Mouse (Mus musculus): ENCODE results near the gene Shisa5. TPM values are rescaled to one million over a fixed set of nuclear protein-coding genes. Genes with fewer than 3 reads are reported as not detected.

The Shisa5 gene
- polyA plus RNA-seq, 1 experiment from 2014 or later: 311 TPM

DNA sequence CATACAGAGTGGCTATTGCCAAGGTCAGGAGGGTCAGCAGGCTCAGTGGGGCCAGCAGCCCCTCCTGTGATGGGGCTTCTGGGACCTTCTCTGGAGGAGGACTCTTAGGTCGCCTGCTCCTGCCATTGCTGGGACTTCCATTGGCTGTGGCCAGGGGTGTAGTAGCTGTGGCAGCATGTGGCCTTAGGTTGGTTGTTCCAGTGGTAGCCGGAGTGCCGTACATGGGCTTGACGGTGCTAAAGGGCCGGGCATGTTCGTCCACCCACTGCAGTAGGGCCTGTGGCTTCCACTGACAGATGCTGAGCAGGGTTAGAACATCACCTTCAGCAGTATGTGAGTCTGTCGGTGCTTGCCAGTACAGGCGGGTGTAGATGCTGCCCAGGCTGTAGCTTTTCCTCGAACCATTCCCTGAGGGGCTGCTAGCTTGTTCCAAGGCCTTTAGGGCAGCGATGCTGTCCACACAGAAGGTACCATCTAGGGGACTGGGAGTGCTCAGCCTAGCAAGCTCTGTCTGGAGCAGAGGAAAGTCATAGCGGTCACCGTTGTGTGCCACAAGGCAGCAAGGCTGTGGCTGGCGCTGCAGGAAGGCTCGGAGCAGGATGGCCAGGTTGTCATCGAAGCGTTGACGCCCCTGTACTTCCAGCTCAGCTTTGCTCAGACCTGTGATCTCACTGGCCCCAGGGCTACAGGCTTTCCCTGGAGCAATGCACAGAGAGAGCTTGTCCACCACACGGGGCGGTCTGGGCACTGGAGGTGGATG is 19.8 kb downstream of the Shisa5 start:
- Histone ChIP-seq H3K4me2 (replicated peaks; ENCODE audit: low read depth) (peak overlapping the region; percentile 81), H3K27ac (ENCODE audit: low read depth, low read length) (peak overlapping the region; percentile 96), H3K9me3 (ENCODE audit: control insufficient read depth) (no peaks in the 10 kb centered on the region), H3K4me3 (ENCODE audit: low read depth, low read length) (peak overlapping the region; percentile 38), H3K9ac (ENCODE audit: low read depth, low read length) (peak overlapping the region; percentile 58; the same call in 1 of the 2 replicates), H3K36me3 (ENCODE audit: control insufficient read depth, insufficient read depth) (peaks cover 31% of the 10 kb centered on the region; the same call in 1 of the 2 replicates), H3K27me3 (replicated peaks; ENCODE audit: control insufficient read depth, insufficient read depth, low read length) (no peaks in the 10 kb centered on the region), H3K4me1 (replicated peaks; ENCODE audit: control insufficient read depth, insufficient read depth, low read length) (peaks cover 3% of the 10 kb centered on the region; the same call in 1 of the 2 replicates)
- WGBS: 94% methylated on average over 19 of the region's 19 CpGs
- no peak for ATAC-seq
- TF ChIP-seq CTCF (IDR thresholded peaks at IDR 0.05; ENCODE audit: low read depth): no peak

DNA sequence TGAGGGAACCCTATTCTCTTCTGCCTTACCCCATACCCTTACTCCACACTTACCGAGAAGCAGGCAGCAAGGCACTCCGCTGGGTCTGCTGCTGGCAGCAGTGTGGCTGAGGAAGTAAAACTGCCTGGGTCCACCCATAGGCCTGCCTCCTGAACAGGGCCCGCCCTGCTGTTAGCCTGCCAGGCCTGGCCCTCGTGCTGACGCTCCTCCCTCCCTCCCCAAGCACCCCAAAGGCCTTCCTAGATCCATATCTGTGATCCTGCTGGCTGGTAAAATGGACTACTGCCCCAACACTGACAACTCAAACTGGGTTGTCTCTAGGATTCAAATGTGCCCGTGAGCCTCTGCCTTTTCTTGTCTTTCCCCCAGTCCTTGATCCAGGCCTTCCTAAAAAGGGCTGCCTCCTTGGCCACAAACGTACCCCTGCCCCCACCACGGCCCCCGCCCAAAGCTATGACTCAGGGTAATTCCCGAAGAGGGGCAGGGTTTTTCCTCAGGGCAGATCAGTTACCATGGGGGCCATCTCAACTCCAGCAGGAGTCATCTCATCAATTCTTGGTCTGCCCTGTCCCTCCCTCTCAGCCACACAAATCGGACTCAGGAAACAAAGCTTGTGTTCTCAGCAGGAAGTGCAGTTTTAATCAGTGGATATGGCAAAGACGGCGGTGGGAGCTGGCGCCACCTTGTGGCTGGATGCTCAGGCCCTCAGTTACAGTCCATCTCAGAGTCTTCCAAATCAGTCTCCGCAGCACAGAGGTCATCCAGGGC is 21.0 kb downstream of the Shisa5 start, which contains the start of gene Trex1:
Gene Trex1 (minus strand): TSS at position 599 of the 768 bp plus-strand sequence.
- Histone ChIP-seq H3K4me1 (replicated peaks; ENCODE audit: control insufficient read depth, insufficient read depth, low read length) (peaks cover 3% of the 10 kb centered on the region; the same call in 1 of the 2 replicates), H3K4me3 (ENCODE audit: low read depth, low read length) (peak within 1 kb of the TSS; percentile 38), H3K27ac (ENCODE audit: low read depth, low read length) (peak within 1 kb of the TSS; percentile 96), H3K4me2 (replicated peaks; ENCODE audit: low read depth) (peak within 1 kb of the TSS; percentile 81), H3K9me3 (ENCODE audit: control insufficient read depth) (no peaks in the 10 kb centered on the region), H3K36me3 (ENCODE audit: control insufficient read depth, insufficient read depth) (peaks cover 41% of the 10 kb centered on the region), H3K27me3 (replicated peaks; ENCODE audit: control insufficient read depth, insufficient read depth, low read length) (no peaks in the 10 kb centered on the region), H3K9ac (ENCODE audit: low read depth, low read length) (peak within 1 kb of the TSS; percentile 58)
- 6% methylated on average over 15 of the region's 15 CpGs for WGBS
- peak; percentile 98 for TF ChIP-seq CTCF (IDR thresholded peaks at IDR 0.05; ENCODE audit: low read depth)
- peak; percentile 93 for ATAC-seq

DNA sequence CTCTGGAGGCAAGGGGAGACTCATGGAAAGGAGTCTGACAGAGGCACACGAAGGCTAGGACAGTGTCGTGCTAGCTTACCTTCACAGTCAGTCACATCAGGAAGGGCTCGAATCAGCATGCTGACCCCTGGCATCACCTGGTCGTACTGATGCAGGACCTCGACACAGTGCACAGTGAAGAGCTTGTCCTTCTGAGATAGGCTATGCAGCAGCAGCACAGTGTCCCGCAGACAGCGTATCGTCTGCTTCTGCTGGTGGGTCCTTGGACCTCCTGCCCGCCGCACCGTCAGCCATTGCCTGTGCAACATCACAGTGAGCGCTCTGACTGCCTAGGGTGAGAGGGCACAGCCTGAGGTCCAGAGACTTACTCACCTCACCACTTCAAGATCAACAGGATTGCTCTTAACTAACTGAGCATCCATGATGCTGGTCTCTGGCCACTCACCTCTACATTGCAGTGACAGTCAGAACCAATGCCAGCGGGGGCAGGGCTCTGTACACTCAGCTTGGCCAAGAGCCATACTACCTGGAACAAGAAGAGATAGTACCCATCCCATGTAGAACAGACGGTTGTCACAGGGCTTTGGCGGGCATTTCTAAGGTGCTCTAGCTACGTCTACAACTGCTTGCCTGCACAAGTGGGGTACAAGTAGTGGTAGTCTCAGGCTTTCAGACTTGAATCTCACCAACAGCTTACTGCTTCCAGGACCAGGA is 22.0 kb downstream of the Shisa5 start:
- H3K4me1 ChIP-seq (replicated peaks; ENCODE audit: control insufficient read depth, insufficient read depth, low read length): peaks cover under 1% of the 10 kb centered on the region; the same call in 1 of the 2 replicates
- H3K4me2 ChIP-seq (replicated peaks; ENCODE audit: low read depth): no peak overlapping the region
- no peaks in the 10 kb centered on the region for H3K27me3 ChIP-seq (replicated peaks; ENCODE audit: control insufficient read depth, insufficient read depth, low read length)
- H3K27ac ChIP-seq (ENCODE audit: low read depth, low read length): peak overlapping the region; percentile 96; the same call in 1 of the 2 replicates
- WGBS: 93% methylated on average over 16 of the region's 16 CpGs
- peaks cover 51% of the 10 kb centered on the region for H3K36me3 ChIP-seq (ENCODE audit: control insufficient read depth, insufficient read depth)
- no peak overlapping the region for H3K9ac ChIP-seq (ENCODE audit: low read depth, low read length)
- ATAC-seq: no peak
- no peak for TF ChIP-seq CTCF (IDR thresholded peaks at IDR 0.05; ENCODE audit: low read depth)
- no peaks in the 10 kb centered on the region for H3K9me3 ChIP-seq (ENCODE audit: control insufficient read depth)
- H3K4me3 ChIP-seq (ENCODE audit: low read depth, low read length): no peak overlapping the region

GRCm38 (mm10) chr9:109060898-109061295 is 22.5 kb downstream of the Shisa5 start:
- Histone ChIP-seq H3K27me3 (replicated peaks; ENCODE audit: control insufficient read depth, insufficient read depth, low read length) (no peaks in the 10 kb centered on the region), H3K27ac (ENCODE audit: low read depth, low read length) (no peak overlapping the region), H3K9ac (ENCODE audit: low read depth, low read length) (no peak overlapping the region), H3K36me3 (ENCODE audit: control insufficient read depth, insufficient read depth) (peaks cover 56% of the 10 kb centered on the region), H3K9me3 (ENCODE audit: control insufficient read depth) (no peaks in the 10 kb centered on the region), H3K4me2 (replicated peaks; ENCODE audit: low read depth) (no peak overlapping the region), H3K4me1 (replicated peaks; ENCODE audit: control insufficient read depth, insufficient read depth, low read length) (no peaks in the 10 kb centered on the region), H3K4me3 (ENCODE audit: low read depth, low read length) (no peak overlapping the region)
- ATAC-seq: no peak
- TF ChIP-seq CTCF (IDR thresholded peaks at IDR 0.05; ENCODE audit: low read depth): no peak
- WGBS: 91% methylated on average over 5 of the region's 5 CpGs

- Histone ChIP-seq H3K4me3 (ENCODE audit: low read depth, low read length) (no peak overlapping the region), H3K27me3 (replicated peaks; ENCODE audit: control insufficient read depth, insufficient read depth, low read length) (no peaks in the 10 kb centered on the region), H3K9ac (ENCODE audit: low read depth, low read length) (no peak overlapping the region), H3K4me1 (replicated peaks; ENCODE audit: control insufficient read depth, insufficient read depth, low read length) (peaks cover 6% of the 10 kb centered on the region; the same call in 1 of the 2 replicates), H3K9me3 (ENCODE audit: control insufficient read depth) (no peaks in the 10 kb centered on the region), H3K27ac (ENCODE audit: low read depth, low read length) (no peak overlapping the region), H3K4me2 (replicated peaks; ENCODE audit: low read depth) (no peak overlapping the region), H3K36me3 (ENCODE audit: control insufficient read depth, insufficient read depth) (peaks cover 56% of the 10 kb centered on the region)
- no peak for ATAC-seq
- TF ChIP-seq CTCF (IDR thresholded peaks at IDR 0.05; ENCODE audit: low read depth): peak; percentile 42; the same call in 1 of the 2 replicates
- 82% methylated on average over 3 of the region's 3 CpGs for WGBS
Observed at GRCm38 (mm10) chr9:109068095-109068735, 29.9 kb downstream of the Shisa5 start.

Data from intestine, postnatal 0 days (tissue).